Mouse (Mus musculus) midbrain, embryonic 15.5 days (tissue): ENCODE results near the gene Pdcd7. TPM values are rescaled to one million over a fixed set of nuclear protein-coding genes. Genes with fewer than 3 reads are reported as not detected.
"Not testable (repeated sequence)": the region's sequence is repeated elsewhere in the genome, so short reads cannot be mapped to it uniquely, and the experiment has no call there.

Experiments
- ATAC-seq: fragments of 200-750 bp; cut with Nextera tagmentation; replicated peaks from 2 replicates; pipeline ENCODE4 v1.8.0; 2017; ENCODE audit warnings: moderate TSS enrichment
- H3K27ac ChIP-seq: fragments of 300-500 bp; sonication (generic); 2 replicates; pipeline ENCODE4 v1.5.1; 2015; ENCODE audit warnings: mild to moderate bottlenecking, inconsistent platforms
- H3K27me3 ChIP-seq: fragments of 300-500 bp; sonication (generic); replicated peaks from 2 replicates; pipeline ENCODE4 v1.6.1; 2015; ENCODE audit warnings: inconsistent platforms
- H3K36me3 ChIP-seq: fragments of 300-500 bp; sonication (generic); replicated peaks from 2 replicates; pipeline ENCODE4 v1.6.1; 2015; ENCODE audit warnings: inconsistent platforms
- H3K4me1 ChIP-seq: fragments of 300-500 bp; sonication (generic); 2 replicates; pipeline ENCODE4 v1.6.1; 2015; ENCODE audit warnings: inconsistent platforms
- H3K4me2 ChIP-seq: fragments of 300-500 bp; sonication (generic); 2 replicates; pipeline ENCODE4 v1.6.1; 2015; ENCODE audit warnings: inconsistent platforms, mild to moderate bottlenecking, moderate library complexity
- H3K4me3 ChIP-seq: fragments of 300-500 bp; sonication (generic); 2 replicates; pipeline ENCODE4 v1.5.1; 2015; ENCODE audit warnings: mild to moderate bottlenecking, inconsistent platforms
- H3K9ac ChIP-seq: fragments of 300-500 bp; sonication (generic); 2 replicates; pipeline ENCODE4 v1.6.1; 2015; ENCODE audit warnings: mild to moderate bottlenecking, inconsistent platforms
- H3K9me3 ChIP-seq: fragments of 300-500 bp; sonication (generic); 2 replicates; pipeline ENCODE4 v1.6.1; 2016; ENCODE audit warnings: inconsistent platforms
- WGBS: fragments of 180-500 bp; shearing (Covaris S2); methylation state at CpG from one replicate; pipeline ENCODE4 v1.1.7; 2015; ENCODE audit warnings: mixed read lengths; 5-methylcytosine and 5-hydroxymethylcytosine counted together
- polyA plus RNA-seq: library from polyadenylated mRNA; unstranded; fragments of >200 nt; fragmentation: Nextera tagmentation; extraction: Ambion mirVana; gene quantifications from 2 replicates; pipeline ENCODE4 v1.2.1, GENCODE M21; 2015

The Pdcd7 gene
- polyA plus RNA-seq, 1 experiment from 2014 or later = 8.1 TPM

DNA sequence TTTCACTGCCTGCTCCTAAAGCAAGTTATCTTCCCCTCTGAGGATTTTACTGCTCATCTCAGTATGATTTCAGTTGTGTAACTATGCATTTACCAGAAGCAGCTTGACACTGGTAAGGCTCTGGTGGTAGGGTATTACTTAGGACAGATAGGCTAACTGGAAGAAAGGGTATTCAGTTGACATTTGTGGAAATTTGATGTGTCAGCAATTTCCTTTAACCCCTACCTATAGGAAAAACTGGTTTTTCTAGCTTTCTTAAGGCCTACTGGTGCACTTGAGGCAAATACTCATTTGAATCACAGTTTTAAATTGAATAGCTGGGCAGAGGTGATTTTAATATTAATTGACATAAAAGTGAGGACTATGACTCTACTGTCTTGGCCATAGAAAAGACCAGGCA is 19.9 kb upstream of the Pdcd7 start:
- Histone ChIP-seq H3K4me3 (no peak overlapping the region), H3K27me3 (no peaks in the 10 kb centered on the region)

DNA sequence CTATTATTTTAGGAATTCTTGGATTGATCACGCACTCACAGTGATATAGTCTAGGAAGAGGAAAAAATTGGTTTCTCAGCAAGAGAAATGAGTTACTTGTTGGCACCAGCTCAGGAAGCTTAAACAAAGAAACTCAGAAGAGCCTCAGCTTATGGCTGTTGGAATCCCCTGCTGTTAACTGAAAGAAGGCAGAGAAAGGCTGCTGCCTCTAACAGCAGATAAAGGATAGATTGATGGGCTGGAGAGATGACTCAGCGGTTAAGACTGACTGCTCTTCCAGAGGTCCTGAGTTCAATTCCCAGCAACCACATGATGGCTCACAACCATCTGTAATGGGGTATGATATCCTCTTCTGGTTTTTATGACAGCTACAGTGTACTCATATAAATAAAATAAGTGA is 18.5 kb upstream of the Pdcd7 start:
- WGBS = 93% methylated on average over 2 of the region's 2 CpGs
- no peak for ATAC-seq
- no peaks in the 10 kb centered on the region for H3K27me3 ChIP-seq
- H3K4me3 ChIP-seq = no peak overlapping the region
- H3K4me2 ChIP-seq = no peak overlapping the region
- H3K36me3 ChIP-seq = peaks cover 44% of the 10 kb centered on the region
- no peak overlapping the region for H3K27ac ChIP-seq
- no peaks in the 10 kb centered on the region for H3K9me3 ChIP-seq
- H3K9ac ChIP-seq = no peak overlapping the region
- H3K4me1 ChIP-seq = no peaks in the 10 kb centered on the region

More for the DNA sequence above, 19.9 kb upstream of the Pdcd7 start:
- H3K4me1 ChIP-seq = no peaks in the 10 kb centered on the region
- H3K27ac ChIP-seq = no peak overlapping the region
- H3K36me3 ChIP-seq = peaks cover 41% of the 10 kb centered on the region
- H3K4me2 ChIP-seq = no peak overlapping the region
- H3K9ac ChIP-seq = no peak overlapping the region
- ATAC-seq = no peak
- no peaks in the 10 kb centered on the region for H3K9me3 ChIP-seq

DNA sequence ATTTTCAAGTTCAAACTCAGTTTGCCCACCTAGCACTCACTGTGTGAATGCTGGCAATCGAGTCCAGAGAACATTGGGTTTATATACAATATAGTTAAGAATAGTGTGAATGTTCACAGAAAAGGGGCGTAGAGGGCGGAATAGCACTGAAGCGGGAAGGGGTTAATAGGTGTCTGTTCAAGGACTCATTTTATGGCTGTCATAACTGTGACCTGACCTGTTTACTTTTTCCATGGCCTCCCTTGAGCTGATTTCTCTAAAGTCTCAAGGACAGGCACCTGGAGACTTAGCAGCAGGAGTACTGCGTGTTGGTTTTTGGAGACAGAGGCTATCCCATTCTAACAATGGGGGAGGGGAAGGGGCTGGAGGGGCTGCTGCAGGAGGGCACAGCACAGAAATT is 11.9 kb upstream of the Pdcd7 start:
- WGBS = 85% methylated on average over 5 of the region's 5 CpGs
- Histone ChIP-seq H3K36me3 (peaks cover 13% of the 10 kb centered on the region), H3K4me2 (no peak overlapping the region), H3K9ac (no peak overlapping the region), H3K27ac (no peak overlapping the region), H3K27me3 (no peaks in the 10 kb centered on the region), H3K4me3 (no peak overlapping the region), H3K9me3 (no peaks in the 10 kb centered on the region), H3K4me1 (no peaks in the 10 kb centered on the region)
- ATAC-seq = no peak

DNA sequence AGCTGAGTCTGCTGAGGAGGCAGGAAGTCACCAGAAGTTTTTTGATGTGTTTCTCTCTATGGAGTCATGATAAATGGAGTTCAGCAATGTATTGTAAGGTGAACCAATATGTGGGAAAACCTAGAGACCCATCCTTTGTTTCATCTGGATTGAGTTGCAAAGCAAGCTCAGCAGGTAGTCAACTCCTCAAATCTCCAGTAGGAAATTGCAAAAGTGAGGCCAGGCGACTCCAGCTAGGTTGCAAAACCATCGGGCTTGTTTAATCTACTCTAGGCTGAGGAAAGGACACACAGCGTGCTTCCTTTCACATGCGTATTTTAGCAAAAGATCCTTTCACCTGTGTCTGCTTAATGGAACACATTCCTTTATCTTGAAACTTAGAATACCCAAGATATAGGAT is 6.8 kb upstream of the Pdcd7 start:
- no peaks in the 10 kb centered on the region for H3K9me3 ChIP-seq
- H3K4me3 ChIP-seq = no peak overlapping the region
- WGBS = 81% methylated on average over 4 of the region's 4 CpGs
- no peaks in the 10 kb centered on the region for H3K27me3 ChIP-seq
- H3K4me1 ChIP-seq = no peaks in the 10 kb centered on the region
- no peak overlapping the region for H3K4me2 ChIP-seq
- no peak overlapping the region for H3K27ac ChIP-seq
- H3K36me3 ChIP-seq = no peaks in the 10 kb centered on the region
- no peak for ATAC-seq
- H3K9ac ChIP-seq = no peak overlapping the region

DNA sequence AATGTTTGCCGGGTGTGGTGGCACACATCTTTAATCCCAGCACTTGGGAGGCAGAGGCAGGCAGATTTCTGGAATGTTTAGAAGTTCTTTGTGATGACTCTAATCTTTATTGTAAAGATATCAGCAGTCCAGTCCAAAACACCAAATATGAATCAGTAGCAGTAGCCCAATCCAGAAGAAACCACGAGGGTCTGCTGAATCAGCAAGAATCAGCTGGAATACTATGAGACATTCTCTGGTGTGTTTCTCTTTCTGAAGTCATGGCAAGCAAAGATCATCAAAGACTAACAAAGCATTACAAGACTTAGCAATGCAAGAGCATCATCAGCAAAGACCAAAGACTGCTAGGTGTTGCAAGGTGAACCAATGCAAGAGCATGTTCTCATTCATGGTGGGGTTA is 5.5 kb upstream of the Pdcd7 start:
- Histone ChIP-seq H3K4me3 (no peak overlapping the region), H3K27me3 (no peaks in the 10 kb centered on the region), H3K27ac (no peak overlapping the region), H3K9me3 (no peaks in the 10 kb centered on the region), H3K9ac (no peak overlapping the region), H3K4me2 (no peak overlapping the region), H3K36me3 (no peaks in the 10 kb centered on the region), H3K4me1 (0 out of 2 replicates have a peak, but pooled peaks cover 4% of the 10 kb centered on the region)
- no peak for ATAC-seq
- 85% methylated on average over 2 of the region's 2 CpGs for whole genome bisulfite sequencing

DNA sequence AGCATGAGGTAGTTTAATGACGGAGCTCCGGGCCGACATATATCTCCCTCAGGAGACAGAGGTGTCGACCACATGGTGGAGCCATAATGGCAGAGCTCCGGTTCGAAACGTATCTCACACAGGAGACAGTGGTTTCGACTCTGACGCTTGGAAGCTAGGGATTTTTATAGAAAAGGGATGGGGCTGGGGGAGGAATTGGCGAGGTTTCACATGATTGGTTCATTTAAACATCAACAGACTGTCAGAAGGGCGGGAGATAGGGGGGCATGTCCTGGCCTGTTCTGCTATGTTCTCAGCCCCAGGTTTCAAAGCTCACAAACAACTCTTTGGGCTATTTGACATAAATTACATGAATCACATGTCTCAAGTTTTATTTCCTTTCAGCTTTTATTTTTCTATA is 465 bp upstream of the Pdcd7 start:
- Histone ChIP-seq H3K4me3 (peak overlapping the region; percentile 95), H3K27ac (peak overlapping the region; percentile 92), H3K4me1 (peaks cover 29% of the 10 kb centered on the region), H3K4me2 (peak overlapping the region; percentile 98), H3K9ac (peak overlapping the region; percentile 83)
- not testable (repeated sequence) for H3K9me3 ChIP-seq, H3K27me3 ChIP-seq, H3K36me3 ChIP-seq
- 66% methylated on average over 11 of the region's 11 CpGs for WGBS
- ATAC-seq = peak; percentile 54

- no peaks in the 10 kb centered on the region for H3K36me3 ChIP-seq
- peak overlapping the region; percentile 83 for H3K9ac ChIP-seq
- H3K27me3 ChIP-seq = no peaks in the 10 kb centered on the region
- H3K4me2 ChIP-seq = peak overlapping the region; percentile 98
- ATAC-seq = peak; percentile 67
- peak overlapping the region; percentile 92 for H3K27ac ChIP-seq
- H3K9me3 ChIP-seq = no peaks in the 10 kb centered on the region
- WGBS = under 1% methylated on average over 77 of the region's 77 CpGs
- peaks cover 32% of the 10 kb centered on the region for H3K4me1 ChIP-seq
- peak overlapping the region; percentile 95 for H3K4me3 ChIP-seq
Observed at GRCm38 (mm10) chr9:65346476-65347111, 690 bp downstream of the Pdcd7 start.

DNA sequence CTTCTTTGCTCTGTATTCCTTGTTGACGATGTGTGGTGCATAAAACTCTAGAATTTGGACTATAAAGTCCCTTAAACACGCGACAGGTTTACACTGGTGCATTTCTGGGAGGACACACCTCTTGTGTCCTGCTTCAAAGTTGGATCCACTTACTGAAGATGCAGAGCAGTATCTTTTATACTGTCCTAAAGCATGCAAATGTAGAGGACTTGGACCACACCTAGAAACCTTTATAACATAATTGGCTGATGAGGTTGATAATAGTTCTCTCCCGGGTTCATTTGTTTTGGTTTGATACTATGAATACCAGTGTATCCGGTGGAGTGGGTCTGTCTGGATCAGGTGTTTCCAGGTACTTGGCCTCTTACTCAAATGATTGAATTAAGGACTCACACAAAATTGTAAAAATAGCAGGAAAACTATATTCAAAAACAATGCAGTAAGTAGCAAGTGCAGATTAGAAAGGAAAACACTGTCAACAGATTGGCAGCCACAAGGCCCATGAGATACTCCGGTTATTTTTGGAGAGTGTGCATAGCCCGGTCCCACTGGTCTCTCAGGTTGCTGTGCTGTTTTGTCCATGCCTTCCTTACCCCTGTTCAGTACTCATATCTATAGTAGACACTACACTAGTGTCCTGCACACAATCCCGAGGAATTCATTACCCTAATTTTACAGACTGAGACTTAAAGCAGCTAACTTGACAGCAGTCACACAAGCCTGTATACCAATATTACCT is 1.4 kb downstream of the Pdcd7 start:
- no peaks in the 10 kb centered on the region for H3K9me3 ChIP-seq
- H3K27ac ChIP-seq = no peak overlapping the region
- H3K4me1 ChIP-seq = peaks cover 32% of the 10 kb centered on the region
- H3K36me3 ChIP-seq = no peaks in the 10 kb centered on the region
- no peak for ATAC-seq
- 50% methylated on average over 8 of the region's 8 CpGs for WGBS
- no peaks in the 10 kb centered on the region for H3K27me3 ChIP-seq
- H3K9ac ChIP-seq = peak overlapping the region; percentile 83
- H3K4me2 ChIP-seq = peak overlapping the region; percentile 98
- H3K4me3 ChIP-seq = peak overlapping the region; percentile 95

GRCm38 (mm10) chr9:65353251-65353650 is 7.3 kb downstream of the Pdcd7 start:
- Histone ChIP-seq H3K4me2 (no peak overlapping the region), H3K4me1 (peaks cover 12% of the 10 kb centered on the region), H3K4me3 (no peak overlapping the region), H3K36me3 (peaks cover 15% of the 10 kb centered on the region), H3K27ac (no peak overlapping the region), H3K27me3 (no peaks in the 10 kb centered on the region), H3K9ac (no peak overlapping the region), H3K9me3 (no peaks in the 10 kb centered on the region)
- ATAC-seq = no peak
- 92% methylated on average over 5 of the region's 5 CpGs for WGBS

GRCm38 (mm10) chr9:65356561-65356960 is 10.7 kb downstream of the Pdcd7 start:
- Histone ChIP-seq H3K27ac (no peak overlapping the region), H3K36me3 (peaks cover 39% of the 10 kb centered on the region), H3K4me2 (no peak overlapping the region), H3K9ac (no peak overlapping the region), H3K27me3 (no peaks in the 10 kb centered on the region), H3K4me3 (no peak overlapping the region), H3K4me1 (no peaks in the 10 kb centered on the region), H3K9me3 (no peaks in the 10 kb centered on the region)
- 84% methylated on average over 7 of the region's 7 CpGs for whole genome bisulfite sequencing
- ATAC-seq = no peak

DNA sequence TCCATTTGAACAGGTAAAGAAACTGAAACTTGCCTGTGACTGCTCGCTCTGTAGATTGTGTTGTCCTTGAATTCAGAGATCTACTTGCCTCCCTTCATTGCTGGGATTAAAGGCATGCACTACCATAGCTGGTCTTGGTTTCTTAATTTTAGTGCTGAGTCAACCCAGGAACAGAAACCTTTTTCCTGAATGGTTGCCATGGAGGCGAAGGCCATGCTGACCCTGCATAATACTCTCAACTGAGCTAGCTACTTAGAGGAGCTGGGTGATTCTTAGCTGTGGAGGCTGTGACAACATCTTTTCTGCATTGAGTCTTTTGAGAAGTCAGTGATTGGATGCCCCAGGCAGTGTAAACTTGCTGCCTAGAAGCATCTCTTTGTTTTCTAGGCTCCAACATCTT is 11.1 kb downstream of the Pdcd7 start:
- Histone ChIP-seq H3K36me3 (peaks cover 43% of the 10 kb centered on the region), H3K4me2 (no peak overlapping the region)

GRCm38 (mm10) chr9:65358956-65359480 is 13.1 kb downstream of the Pdcd7 start:
- Histone ChIP-seq H3K27me3 (no peaks in the 10 kb centered on the region), H3K36me3 (peaks cover 44% of the 10 kb centered on the region), H3K4me3 (no peak overlapping the region), H3K9me3 (no peaks in the 10 kb centered on the region), H3K27ac (no peak overlapping the region), H3K4me2 (no peak overlapping the region), H3K4me1 (no peaks in the 10 kb centered on the region), H3K9ac (no peak overlapping the region)
- no peak for ATAC-seq
- WGBS = 95% methylated on average over 1 of the region's 1 CpGs

More for the DNA sequence above, 11.1 kb downstream of the Pdcd7 start:
- Histone ChIP-seq H3K9me3 (no peaks in the 10 kb centered on the region), H3K27me3 (no peaks in the 10 kb centered on the region), H3K9ac (no peak overlapping the region), H3K4me1 (no peaks in the 10 kb centered on the region), H3K27ac (no peak overlapping the region), H3K4me3 (no peak overlapping the region)
- ATAC-seq = no peak
- WGBS = 94% methylated on average over 2 of the region's 2 CpGs
